ENCODE assay signal across 8 mouse cellular contexts in genomic region chr7:141413809-141414584, GRCm38 (mm10). TPM values are rescaled to one million over a fixed set of nuclear protein-coding genes. Genes with fewer than 3 reads are reported as not detected.
A peak's percentile ranks its signal among the peaks of the same experiment; 100 is the strongest.
DNase-seq lines count a peak whose midpoint lies in the region; ATAC-seq lines count a peak whose summit lies in the region.

Gene Gatd1, minus strand, starts transcription at chr7:141414136.

- ATAC-seq in forebrain, embryonic 11.5 days (replicated peaks; ENCODE audit: low FRiP score): peak; percentile 90
- peak; percentile 94 for ATAC-seq in heart, embryonic 16.5 days (replicated peaks; ENCODE audit: extremely low read depth, insufficient read depth, low FRiP score)
- ATAC-seq in liver, embryonic 15.5 days (ENCODE audit: insufficient read depth): peak; percentile 93
- peak; percentile 88 for ATAC-seq in neural tube, embryonic 12.5 days (ENCODE audit: low FRiP score, low read depth)

- peak within 1 kb of the TSS; percentile 70 for H3K4me3 ChIP-seq in forebrain, embryonic 11.5 days (ENCODE audit: low read depth, low read length)
- peak within 1 kb of the TSS; percentile 80 for H3K4me3 ChIP-seq in heart, embryonic 16.5 days (ENCODE audit: low read length)
- H3K4me3 ChIP-seq in liver, embryonic 15.5 days (replicated peaks): peak within 1 kb of the TSS; percentile 70
- H3K4me3 ChIP-seq in neural tube, embryonic 12.5 days: peak within 1 kb of the TSS; percentile 65

- H3K4me2 ChIP-seq in forebrain, embryonic 11.5 days (ENCODE audit: low read depth, low read length, severe bottlenecking): peak within 1 kb of the TSS; percentile 90
- peak within 1 kb of the TSS; percentile 90 for H3K4me2 ChIP-seq in heart, embryonic 16.5 days (ENCODE audit: low read depth, low read length)
- H3K4me2 ChIP-seq in liver, embryonic 15.5 days: peak within 1 kb of the TSS; percentile 97
- peak within 1 kb of the TSS; percentile 86 for H3K4me2 ChIP-seq in neural tube, embryonic 12.5 days (replicated peaks)

- no peaks in the 10 kb centered on the region for H3K36me3 ChIP-seq in forebrain, embryonic 11.5 days (ENCODE audit: control insufficient read depth, insufficient read depth, low read length)
- peaks cover 13% of the 10 kb centered on the region for H3K36me3 ChIP-seq in heart, embryonic 16.5 days (ENCODE audit: control insufficient read depth, insufficient read depth)
- peaks cover 20% of the 10 kb centered on the region for H3K36me3 ChIP-seq in liver, embryonic 15.5 days (replicated peaks)
- H3K36me3 ChIP-seq in neural tube, embryonic 12.5 days: peaks cover 21% of the 10 kb centered on the region

- H3K27ac ChIP-seq in forebrain, embryonic 11.5 days (ENCODE audit: low read depth, low read length): peak within 1 kb of the TSS; percentile 59; the same call in 1 of the 2 replicates
- peak within 1 kb of the TSS; percentile 79 for H3K27ac ChIP-seq in heart, embryonic 16.5 days (ENCODE audit: low read length)
- H3K27ac ChIP-seq in liver, embryonic 15.5 days (replicated peaks): peak within 1 kb of the TSS; percentile 80
- H3K27ac ChIP-seq in neural tube, embryonic 12.5 days: peak within 1 kb of the TSS; percentile 75

- peak; percentile 99 for DNase-seq in CD8-positive naive resting alpha-beta T cell, adult 2 months (ENCODE audit: low read depth in 2 of 2, low spot score in 2 of 2)
- DNase-seq in c-Kit-positive CD71-negative TER-119-negative erythroid progenitor cells, embryonic 14.5 days (ENCODE audit: low read depth): peak; percentile 100
- DNase-seq in forebrain, embryonic 11.5 days (ENCODE audit: low spot score): peak; percentile 100
- peak; percentile 100 for DNase-seq in kidney, postnatal 36 days
- DNase-seq in telencephalon, adult 2 months (ENCODE audit: low read depth, low spot score): peak; percentile 97

- H3K9ac ChIP-seq in forebrain, embryonic 11.5 days (ENCODE audit: low read length): peak within 1 kb of the TSS; percentile 83
- peak within 1 kb of the TSS; percentile 89 for H3K9ac ChIP-seq in heart, embryonic 16.5 days (ENCODE audit: low read length)
- peak within 1 kb of the TSS; percentile 78 for H3K9ac ChIP-seq in liver, embryonic 15.5 days
- H3K9ac ChIP-seq in neural tube, embryonic 12.5 days: peak within 1 kb of the TSS; percentile 84

- H3K4me1 ChIP-seq in forebrain, embryonic 11.5 days (replicated peaks; ENCODE audit: control insufficient read depth, insufficient read depth, low read length): 0 out of 2 replicates have a peak, but pooled peaks cover 3% of the 10 kb centered on the region
- peaks cover 16% of the 10 kb centered on the region for H3K4me1 ChIP-seq in heart, embryonic 16.5 days (ENCODE audit: control insufficient read depth, insufficient read depth, low read length)
- peaks cover 40% of the 10 kb centered on the region for H3K4me1 ChIP-seq in liver, embryonic 15.5 days (replicated peaks)
- peaks cover 13% of the 10 kb centered on the region for H3K4me1 ChIP-seq in neural tube, embryonic 12.5 days

- under 1% methylated on average over 56 of the region's 56 CpGs for WGBS in forebrain, embryonic 11.5 days
- WGBS in heart, embryonic 16.5 days: under 1% methylated on average over 49 of the region's 56 CpGs
- WGBS in liver, embryonic 15.5 days (ENCODE audit: insufficient replicate concordance): under 1% methylated on average over 56 of the region's 56 CpGs
- under 1% methylated on average over 56 of the region's 56 CpGs for WGBS in neural tube, embryonic 12.5 days

- H3K27me3 ChIP-seq in forebrain, embryonic 11.5 days (ENCODE audit: control insufficient read depth, insufficient read depth, low read length): no peaks in the 10 kb centered on the region
- no peaks in the 10 kb centered on the region for H3K27me3 ChIP-seq in heart, embryonic 16.5 days (ENCODE audit: control insufficient read depth, insufficient read depth, low read length)
- H3K27me3 ChIP-seq in liver, embryonic 15.5 days: peaks cover 4% of the 10 kb centered on the region
- no peaks in the 10 kb centered on the region for H3K27me3 ChIP-seq in neural tube, embryonic 12.5 days (replicated peaks)

- no peaks in the 10 kb centered on the region for H3K9me3 ChIP-seq in forebrain, embryonic 11.5 days (ENCODE audit: control insufficient read depth, low read length)
- no peaks in the 10 kb centered on the region for H3K9me3 ChIP-seq in heart, embryonic 16.5 days (replicated peaks; ENCODE audit: control insufficient read depth, low read length)
- H3K9me3 ChIP-seq in liver, embryonic 15.5 days (replicated peaks): no peaks in the 10 kb centered on the region
- H3K9me3 ChIP-seq in neural tube, embryonic 12.5 days: no peaks in the 10 kb centered on the region

RNA-seq across cellular contexts. Expression of gene Gatd1, which starts in this region (rescaled TPM):
- 42.9 and 46.6 TPM in 2 replicates for polyA plus RNA-seq in forebrain, embryonic 11.5 days (2014; fragmentation: Nextera tagmentation; extraction: Ambion mirVana)
- 26.6 and 28.0 TPM in 2 replicates for polyA plus RNA-seq in heart, embryonic 16.5 days (2015; fragmentation: Nextera tagmentation; extraction: Ambion mirVana)
- polyA plus RNA-seq in liver, embryonic 15.5 days (2015; fragmentation: Nextera tagmentation; extraction: Ambion mirVana): 15.0 and 15.7 TPM in 2 replicates
- 50.5 and 51.5 TPM in 2 replicates for polyA plus RNA-seq in neural tube, embryonic 12.5 days (2016; fragmentation: Nextera tagmentation; extraction: Ambion mirVana)

Comparison
In these comparisons a context has a peak if more than half of its experiments do, and no peak if none do; other contexts are left out.
1. Peak in every context shown above with its lines: DNase-seq, ATAC-seq, H3K4me3 ChIP-seq and H3K27ac ChIP-seq.